Mouse (Mus musculus): ENCODE results near the gene Nsun4. TPM values are rescaled to one million over a fixed set of nuclear protein-coding genes. Genes with fewer than 3 reads are reported as not detected.

The Nsun4 gene
- polyA plus RNA-seq, 1 experiment = 12.0 TPM

DNA sequence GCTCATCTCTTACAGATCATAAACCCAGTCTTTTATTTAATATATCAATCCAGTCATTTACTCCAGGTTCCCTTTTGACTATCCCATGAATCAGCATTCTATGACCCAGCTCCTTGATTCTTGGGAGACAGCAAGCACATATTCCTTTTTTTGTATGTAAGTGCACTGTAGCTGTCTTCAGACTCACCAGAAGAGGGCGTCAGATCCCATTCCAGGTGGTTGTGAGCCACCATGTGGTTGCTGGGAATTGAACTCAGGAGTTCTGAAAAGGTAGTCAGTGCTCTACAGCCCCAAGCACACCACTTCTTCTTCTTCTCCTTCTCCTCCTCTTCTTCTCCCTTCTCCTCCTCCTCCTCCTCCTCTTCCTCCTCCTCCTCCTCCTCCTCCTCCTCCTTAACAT lies 3.9 kb upstream of the Nsun4 start:
- TF ChIP-seq MYOG (IDR thresholded peaks at IDR 0.05; ENCODE audit: control insufficient read depth, extremely low read depth, insufficient read length) (no peak), CEBPB (IDR thresholded peaks at IDR 0.05; ENCODE audit: low read depth) (no peak), FOSL1 (IDR thresholded peaks at IDR 0.05; ENCODE audit: insufficient read depth, low read length, poor library complexity, severe bottlenecking) (no peak), USF1 (IDR thresholded peaks at IDR 0.05; ENCODE audit: low read depth) (no peak), MYOD1 (IDR thresholded peaks at IDR 0.05; ENCODE audit: control insufficient read depth, insufficient read length, low read depth) (no peak), CTCF (IDR thresholded peaks at IDR 0.05; ENCODE audit: control insufficient read depth, insufficient read depth, insufficient read length) (no peak), MAX (IDR thresholded peaks at IDR 0.05) (no peak)
- Histone ChIP-seq H3K4me3 (ENCODE audit: insufficient read depth, poor library complexity, severe bottlenecking) (no peak overlapping the region), H3ac (ENCODE audit: control insufficient read depth, insufficient read length, low read depth) (no peak overlapping the region), H3K36me3 (ENCODE audit: control insufficient read depth, insufficient read depth) (no peaks in the 10 kb centered on the region), H3K27me3 (ENCODE audit: control insufficient read depth, insufficient read depth, insufficient read length) (no peaks in the 10 kb centered on the region), H3K79me2 (ENCODE audit: control insufficient read depth, insufficient read depth) (peaks cover 8% of the 10 kb centered on the region), H3K79me3 (ENCODE audit: low read depth) (no peaks in the 10 kb centered on the region)

DNA sequence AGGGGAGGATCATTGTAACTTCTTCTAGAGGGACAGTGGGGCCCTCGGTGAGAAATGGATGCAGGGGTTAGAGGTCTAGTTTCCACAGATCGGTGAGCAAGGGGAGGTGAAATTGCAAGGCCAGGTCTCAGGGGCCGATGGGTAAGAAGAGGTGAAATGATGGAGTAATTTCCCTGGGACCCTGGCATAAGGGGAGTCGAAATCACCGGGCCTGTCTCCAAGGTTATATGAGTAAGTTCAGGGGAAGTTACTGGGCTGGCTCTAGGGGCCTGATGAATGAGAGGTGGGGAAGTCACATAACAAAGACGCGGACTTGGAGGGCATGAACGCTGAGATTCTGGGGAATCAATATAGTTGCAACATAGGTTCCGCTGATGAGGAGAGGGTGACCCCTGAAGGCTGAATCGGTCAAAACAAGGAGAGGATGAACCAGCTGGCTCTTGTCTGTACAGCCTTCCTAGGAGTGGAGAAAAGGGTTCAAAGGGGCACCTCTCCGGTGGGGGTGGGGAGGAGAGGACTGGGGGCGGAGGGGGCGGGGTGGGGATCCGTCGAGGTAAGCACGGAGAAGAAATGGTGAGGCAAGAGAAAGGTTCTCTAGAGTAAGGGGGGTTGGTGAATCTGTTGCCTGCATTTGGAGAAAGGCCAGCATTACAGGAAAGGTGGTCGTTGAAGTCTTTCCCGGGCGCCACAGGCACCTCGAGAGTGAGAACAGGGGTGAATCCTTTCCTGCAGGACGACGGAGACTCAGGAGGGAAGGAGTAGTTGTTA lies 966 bp downstream of the Nsun4 start:
- Histone ChIP-seq H3K36me3 (ENCODE audit: control insufficient read depth, insufficient read depth) (peaks cover 5% of the 10 kb centered on the region), H3K4me3 (ENCODE audit: insufficient read depth, poor library complexity, severe bottlenecking) (peak overlapping the region; percentile 63), H3K79me2 (ENCODE audit: control insufficient read depth, insufficient read depth) (peaks cover 18% of the 10 kb centered on the region), H3ac (ENCODE audit: control insufficient read depth, insufficient read length, low read depth) (peak overlapping the region; percentile 58), H3K79me3 (ENCODE audit: low read depth) (peaks cover 5% of the 10 kb centered on the region), H3K27me3 (ENCODE audit: control insufficient read depth, insufficient read depth, insufficient read length) (no peaks in the 10 kb centered on the region)
- no peak for TF ChIP-seq CEBPB (IDR thresholded peaks at IDR 0.05; ENCODE audit: low read depth)
- no peak for TF ChIP-seq USF1 (IDR thresholded peaks at IDR 0.05; ENCODE audit: low read depth)
- no peak for TF ChIP-seq MAX (IDR thresholded peaks at IDR 0.05)
- TF ChIP-seq MYOD1 (IDR thresholded peaks at IDR 0.05; ENCODE audit: control insufficient read depth, insufficient read length, low read depth) = no peak
- TF ChIP-seq MYOG (IDR thresholded peaks at IDR 0.05; ENCODE audit: control insufficient read depth, extremely low read depth, insufficient read length) = no peak
- TF ChIP-seq CTCF (IDR thresholded peaks at IDR 0.05; ENCODE audit: control insufficient read depth, insufficient read depth, insufficient read length) = no peak
- TF ChIP-seq FOSL1 (IDR thresholded peaks at IDR 0.05; ENCODE audit: insufficient read depth, low read length, poor library complexity, severe bottlenecking) = no peak

DNA sequence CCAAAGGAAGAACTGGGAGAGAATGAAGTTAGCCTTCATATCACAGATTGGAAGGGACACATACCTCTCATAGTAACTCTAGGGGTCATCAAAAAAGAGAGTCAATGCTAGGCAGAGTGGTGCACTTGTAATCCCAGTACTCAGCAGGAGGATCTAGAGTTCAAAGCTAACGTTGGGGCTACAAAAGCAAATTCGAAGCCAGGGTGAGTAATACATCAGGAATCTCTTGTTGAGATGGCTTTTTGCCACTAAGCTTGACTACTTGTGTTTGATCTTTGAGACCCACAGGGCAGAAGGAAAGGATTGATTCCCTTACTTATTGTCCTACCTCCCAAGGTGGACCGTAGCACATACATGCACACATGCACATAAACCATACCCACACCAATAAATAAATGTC lies 4.5 kb downstream of the Nsun4 start:
- H3K36me3 ChIP-seq (ENCODE audit: control insufficient read depth, insufficient read depth) = peaks cover 7% of the 10 kb centered on the region
- peaks cover 5% of the 10 kb centered on the region for H3K79me3 ChIP-seq (ENCODE audit: low read depth)
- no peaks in the 10 kb centered on the region for H3K27me3 ChIP-seq (ENCODE audit: control insufficient read depth, insufficient read depth, insufficient read length)
- no peak overlapping the region for H3ac ChIP-seq (ENCODE audit: control insufficient read depth, insufficient read length, low read depth)
- no peak for TF ChIP-seq CEBPB (IDR thresholded peaks at IDR 0.05; ENCODE audit: low read depth)
- no peak for TF ChIP-seq MYOG (IDR thresholded peaks at IDR 0.05; ENCODE audit: control insufficient read depth, extremely low read depth, insufficient read length)
- no peak for TF ChIP-seq FOSL1 (IDR thresholded peaks at IDR 0.05; ENCODE audit: insufficient read depth, low read length, poor library complexity, severe bottlenecking)
- no peak for TF ChIP-seq CTCF (IDR thresholded peaks at IDR 0.05; ENCODE audit: control insufficient read depth, insufficient read depth, insufficient read length)
- TF ChIP-seq MAX (IDR thresholded peaks at IDR 0.05) = no peak
- TF ChIP-seq MYOD1 (IDR thresholded peaks at IDR 0.05; ENCODE audit: control insufficient read depth, insufficient read length, low read depth) = no peak
- no peak for TF ChIP-seq USF1 (IDR thresholded peaks at IDR 0.05; ENCODE audit: low read depth)
- peaks cover 14% of the 10 kb centered on the region for H3K79me2 ChIP-seq (ENCODE audit: control insufficient read depth, insufficient read depth)
- H3K4me3 ChIP-seq (ENCODE audit: insufficient read depth, poor library complexity, severe bottlenecking) = no peak overlapping the region

DNA sequence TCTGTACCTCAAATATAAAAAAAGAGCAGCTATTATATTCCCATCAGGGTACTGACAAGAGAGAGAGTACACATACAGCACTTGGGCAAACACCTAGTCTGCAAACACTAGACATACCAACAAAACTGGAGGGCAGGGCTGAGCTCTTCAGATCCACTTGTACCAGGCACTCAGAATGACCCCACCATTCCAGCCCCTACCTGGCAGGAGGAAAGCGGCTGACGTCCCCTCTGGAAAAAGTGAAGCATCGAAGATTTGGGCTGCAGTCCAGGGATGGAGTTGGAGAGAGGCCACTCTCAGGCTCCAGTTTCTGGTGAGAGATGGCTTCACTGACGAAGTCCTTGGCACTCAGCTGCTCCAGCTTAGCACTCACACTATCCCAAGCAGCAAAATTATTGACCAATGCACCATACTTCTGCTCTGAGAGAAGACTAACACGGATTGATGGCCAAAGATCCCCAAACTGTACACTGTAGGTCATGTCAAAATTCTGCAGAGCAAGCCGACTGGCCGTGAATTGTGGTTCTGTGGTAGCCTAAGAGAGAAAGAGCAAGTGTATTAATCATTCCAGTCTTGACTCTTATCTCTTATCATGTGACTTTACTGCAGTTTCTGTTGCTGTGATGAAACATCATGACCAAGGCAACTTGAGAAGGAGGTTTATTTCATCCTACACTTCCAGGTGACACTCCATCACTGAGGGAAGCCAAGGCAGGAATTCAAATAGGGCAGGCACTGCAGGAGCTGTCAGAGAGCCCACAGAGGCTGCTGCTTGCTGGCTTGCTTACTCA lies 5.4 kb downstream of the Nsun4 start:
- TF ChIP-seq FOSL1 (IDR thresholded peaks at IDR 0.05; ENCODE audit: insufficient read depth, low read length, poor library complexity, severe bottlenecking) = no peak
- no peak for TF ChIP-seq MYOD1 (IDR thresholded peaks at IDR 0.05; ENCODE audit: control insufficient read depth, insufficient read length, low read depth)
- TF ChIP-seq CEBPB (IDR thresholded peaks at IDR 0.05; ENCODE audit: low read depth) = no peak
- TF ChIP-seq USF1 (IDR thresholded peaks at IDR 0.05; ENCODE audit: low read depth) = no peak
- TF ChIP-seq CTCF (IDR thresholded peaks at IDR 0.05; ENCODE audit: control insufficient read depth, insufficient read depth, insufficient read length) = no peak
- no peak for TF ChIP-seq MYOG (IDR thresholded peaks at IDR 0.05; ENCODE audit: control insufficient read depth, extremely low read depth, insufficient read length)
- no peak for TF ChIP-seq MAX (IDR thresholded peaks at IDR 0.05)
- Histone ChIP-seq H3ac (ENCODE audit: control insufficient read depth, insufficient read length, low read depth) (no peak overlapping the region), H3K27me3 (ENCODE audit: control insufficient read depth, insufficient read depth, insufficient read length) (no peaks in the 10 kb centered on the region), H3K79me2 (ENCODE audit: control insufficient read depth, insufficient read depth) (peaks cover 13% of the 10 kb centered on the region), H3K79me3 (ENCODE audit: low read depth) (peaks cover 5% of the 10 kb centered on the region), H3K4me3 (ENCODE audit: insufficient read depth, poor library complexity, severe bottlenecking) (no peak overlapping the region), H3K36me3 (ENCODE audit: control insufficient read depth, insufficient read depth) (peaks cover 10% of the 10 kb centered on the region)

DNA sequence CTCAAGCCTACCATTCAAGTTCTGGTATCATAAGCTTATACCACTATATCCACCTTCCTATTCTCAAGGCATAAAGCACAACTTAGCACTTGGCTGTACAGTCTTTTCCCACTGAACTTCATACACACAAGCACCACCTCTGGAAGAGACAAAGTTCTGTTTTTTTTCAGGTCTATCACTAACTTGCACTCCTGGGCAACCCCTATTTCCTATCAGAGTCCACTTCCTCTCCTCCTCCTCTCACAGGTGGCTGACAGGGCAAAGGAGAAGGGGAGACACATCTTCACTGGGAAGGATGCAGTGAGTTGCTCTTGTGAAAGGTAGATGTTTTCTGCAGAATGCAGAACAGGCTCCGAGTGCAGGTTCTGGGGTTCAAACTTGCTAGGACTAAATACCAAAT lies 6.0 kb downstream of the Nsun4 start:
- H3K79me3 ChIP-seq (ENCODE audit: low read depth) = peaks cover 5% of the 10 kb centered on the region
- peaks cover 11% of the 10 kb centered on the region for H3K79me2 ChIP-seq (ENCODE audit: control insufficient read depth, insufficient read depth)
- no peak overlapping the region for H3ac ChIP-seq (ENCODE audit: control insufficient read depth, insufficient read length, low read depth)
- H3K27me3 ChIP-seq (ENCODE audit: control insufficient read depth, insufficient read depth, insufficient read length) = no peaks in the 10 kb centered on the region
- TF ChIP-seq FOSL1 (IDR thresholded peaks at IDR 0.05; ENCODE audit: insufficient read depth, low read length, poor library complexity, severe bottlenecking) (no peak), MYOG (IDR thresholded peaks at IDR 0.05; ENCODE audit: control insufficient read depth, extremely low read depth, insufficient read length) (no peak)
- peaks cover 11% of the 10 kb centered on the region for H3K36me3 ChIP-seq (ENCODE audit: control insufficient read depth, insufficient read depth)
- H3K4me3 ChIP-seq (ENCODE audit: insufficient read depth, poor library complexity, severe bottlenecking) = no peak overlapping the region
